Mouse (Mus musculus) heart, embryonic 14.5 days (tissue): ENCODE measurements at regions not wholly inside any gene's neighbourhood (a gene's known extent, or its start where the extent isn't known, plus 50 kb on each side); places are given as distances from the start of the nearest gene placed in this dataset.

Source experiments
- ATAC-seq: fragments of 200-750 bp; cut with Nextera tagmentation; 2 replicates; pipeline ENCODE4 v1.8.0; 2017; ENCODE audit warnings: low read depth, moderate TSS enrichment; ENCODE audit not compliant: insufficient number of reproducible peaks, insufficient read depth, low FRiP score
- H3K27ac ChIP-seq, 2 experiments: fragments of 200-500 bp in 1 of 2; fragments of 300-500 bp in 1 of 2; sonication (generic) in 1 of 2; replicated peaks in 1 of 2; 2 replicates each; pipeline ENCODE4 v1.5.1; 2012 to 2014; ENCODE audit warnings: low read depth in 2 of 2, low read length in 2 of 2, control low read depth in 1 of 2, mild to moderate bottlenecking in 1 of 2, mixed read lengths in 1 of 2; ENCODE audit not compliant: control insufficient read depth in 1 of 2, insufficient read depth in 1 of 2
- H3K27me3 ChIP-seq: fragments of 300-500 bp; sonication (generic); 2 replicates; pipeline ENCODE4 v1.6.1; 2014; ENCODE audit warnings: mild to moderate bottlenecking, low read length, control low read depth; ENCODE audit not compliant: control insufficient read depth, insufficient read depth
- H3K36me3 ChIP-seq: fragments of 300-500 bp; sonication (generic); 2 replicates; pipeline ENCODE4 v1.6.1; 2014; ENCODE audit warnings: mild to moderate bottlenecking, control low read depth, low read length, mixed read lengths; ENCODE audit not compliant: control insufficient read depth, insufficient read depth
- H3K4me1 ChIP-seq, 2 experiments: fragments of 200-500 bp in 1 of 2; fragments of 300-500 bp in 1 of 2; sonication (generic) in 1 of 2; 2 replicates each; pipeline ENCODE4 v1.6.1; 2012 to 2014; ENCODE audit warnings: low read length in 2 of 2, control low read depth in 1 of 2, mixed read lengths in 1 of 2; ENCODE audit not compliant: control insufficient read depth in 2 of 2, insufficient read depth in 2 of 2
- H3K4me2 ChIP-seq: fragments of 300-500 bp; sonication (generic); 2 replicates; pipeline ENCODE4 v1.6.1; 2014; ENCODE audit warnings: mild to moderate bottlenecking, low read length
- H3K4me3 ChIP-seq, 2 experiments: fragments of 200-500 bp in 1 of 2; fragments of 300-500 bp in 1 of 2; sonication (generic) in 1 of 2; 2 replicates each; pipeline ENCODE4 v1.5.1; 2012 to 2014; ENCODE audit warnings: low read length in 2 of 2, mild to moderate bottlenecking in 2 of 2, control low read depth in 1 of 2, low read depth in 1 of 2, moderate library complexity in 1 of 2; ENCODE audit not compliant: control insufficient read depth in 1 of 2, insufficient read depth in 1 of 2
- H3K9ac ChIP-seq: fragments of 300-500 bp; sonication (generic); 2 replicates; pipeline ENCODE4 v1.6.1; 2014; ENCODE audit warnings: mild to moderate bottlenecking, low read length
- H3K9me3 ChIP-seq: fragments of 300-500 bp; sonication (generic); 2 replicates; pipeline ENCODE4 v1.6.1; 2016; ENCODE audit warnings: low read length, control low read depth; ENCODE audit not compliant: control insufficient read depth
- WGBS: fragments of 180-500 bp; shearing (Covaris S2); extraction: QIAGEN DNeasy Blood & Tissue Kit; methylation state at CpG from one replicate; pipeline ENCODE4 v1.1.7; 2014; 5-methylcytosine and 5-hydroxymethylcytosine counted together

DNA sequence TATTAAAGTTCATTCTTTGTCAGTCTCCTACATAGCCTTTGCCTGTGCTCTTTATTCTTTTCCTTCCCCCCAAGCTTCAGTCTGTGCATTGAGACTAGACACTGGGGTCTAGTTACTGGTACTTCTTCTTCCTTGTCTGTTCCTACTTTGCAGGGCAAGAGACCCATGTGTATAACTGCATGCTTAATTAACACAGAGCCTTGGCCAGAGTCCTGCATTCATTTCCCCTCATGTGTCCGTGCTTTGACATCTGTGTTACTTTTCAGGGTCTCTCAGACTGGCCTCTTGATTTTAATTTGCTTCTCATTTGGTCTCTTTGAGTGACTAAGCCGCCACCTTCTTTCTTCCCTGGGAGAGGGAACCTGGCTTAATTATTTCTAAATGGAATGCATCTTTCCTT is 208.4 kb upstream of the Ldb2 start:
- H3K9ac ChIP-seq = no peak overlapping the region
- no peaks in the 10 kb centered on the region for H3K27me3 ChIP-seq
- no peak overlapping the region for H3K4me2 ChIP-seq
- no peaks in the 10 kb centered on the region for H3K4me1 ChIP-seq
- no peaks in the 10 kb centered on the region for H3K36me3 ChIP-seq
- ATAC-seq = no peak
- H3K9me3 ChIP-seq = no peaks in the 10 kb centered on the region
- no peak overlapping the region for H3K4me3 ChIP-seq
- 60% methylated on average over 2 of the region's 2 CpGs for WGBS
- no peak overlapping the region for H3K27ac ChIP-seq

DNA sequence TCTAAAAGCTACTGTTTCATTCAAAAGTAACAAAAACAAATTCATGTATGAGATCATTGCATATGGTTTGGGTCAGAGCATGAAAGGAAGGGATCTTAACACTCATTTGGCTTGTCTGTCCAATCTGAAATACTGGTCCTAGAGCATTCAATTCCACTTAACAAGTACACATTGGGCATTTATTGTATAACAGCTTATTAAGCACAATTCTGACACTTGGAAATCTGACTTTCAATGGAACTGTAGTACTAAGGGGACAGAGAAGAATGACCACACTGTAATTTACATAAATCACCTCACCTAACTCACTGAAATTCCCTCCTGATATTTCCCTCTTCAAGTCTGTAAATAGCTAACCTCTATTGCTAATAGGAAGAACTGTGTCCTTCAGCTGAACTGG is 201.5 kb upstream of the Ldb2 start:
- Histone ChIP-seq H3K4me1 (no peaks in the 10 kb centered on the region), H3K9me3 (no peaks in the 10 kb centered on the region), H3K4me3 (no peak overlapping the region), H3K9ac (no peak overlapping the region), H3K4me2 (no peak overlapping the region), H3K27ac (no peak overlapping the region), H3K36me3 (no peaks in the 10 kb centered on the region), H3K27me3 (no peaks in the 10 kb centered on the region)
- no peak for ATAC-seq

DNA sequence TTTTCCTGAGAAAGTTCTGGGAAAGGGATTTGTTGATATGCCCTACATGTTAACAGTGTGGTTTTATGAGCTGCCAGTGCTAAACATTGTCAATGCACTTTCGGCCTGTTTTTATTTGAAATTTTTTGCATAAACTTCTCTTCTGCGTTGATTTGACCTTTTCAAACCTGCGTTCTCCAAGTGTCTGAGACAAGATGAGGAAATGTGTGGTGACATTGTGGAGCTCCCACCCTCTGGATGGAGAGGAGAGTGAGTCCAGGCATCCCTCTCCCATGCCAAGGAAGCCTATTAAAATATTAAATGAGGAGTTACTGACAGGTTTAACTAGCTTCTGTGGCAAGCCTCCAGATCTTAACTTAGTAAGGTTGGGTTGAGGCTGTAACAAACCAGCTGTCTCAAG is 199.6 kb upstream of the Ldb2 start:
- no peak overlapping the region for H3K27ac ChIP-seq
- H3K27me3 ChIP-seq = no peaks in the 10 kb centered on the region
- WGBS = 73% methylated on average over 3 of the region's 3 CpGs
- H3K9ac ChIP-seq = no peak overlapping the region
- H3K4me3 ChIP-seq = no peak overlapping the region
- no peaks in the 10 kb centered on the region for H3K36me3 ChIP-seq
- no peaks in the 10 kb centered on the region for H3K4me1 ChIP-seq
- H3K4me2 ChIP-seq = no peak overlapping the region
- ATAC-seq = no peak
- H3K9me3 ChIP-seq = no peaks in the 10 kb centered on the region

DNA sequence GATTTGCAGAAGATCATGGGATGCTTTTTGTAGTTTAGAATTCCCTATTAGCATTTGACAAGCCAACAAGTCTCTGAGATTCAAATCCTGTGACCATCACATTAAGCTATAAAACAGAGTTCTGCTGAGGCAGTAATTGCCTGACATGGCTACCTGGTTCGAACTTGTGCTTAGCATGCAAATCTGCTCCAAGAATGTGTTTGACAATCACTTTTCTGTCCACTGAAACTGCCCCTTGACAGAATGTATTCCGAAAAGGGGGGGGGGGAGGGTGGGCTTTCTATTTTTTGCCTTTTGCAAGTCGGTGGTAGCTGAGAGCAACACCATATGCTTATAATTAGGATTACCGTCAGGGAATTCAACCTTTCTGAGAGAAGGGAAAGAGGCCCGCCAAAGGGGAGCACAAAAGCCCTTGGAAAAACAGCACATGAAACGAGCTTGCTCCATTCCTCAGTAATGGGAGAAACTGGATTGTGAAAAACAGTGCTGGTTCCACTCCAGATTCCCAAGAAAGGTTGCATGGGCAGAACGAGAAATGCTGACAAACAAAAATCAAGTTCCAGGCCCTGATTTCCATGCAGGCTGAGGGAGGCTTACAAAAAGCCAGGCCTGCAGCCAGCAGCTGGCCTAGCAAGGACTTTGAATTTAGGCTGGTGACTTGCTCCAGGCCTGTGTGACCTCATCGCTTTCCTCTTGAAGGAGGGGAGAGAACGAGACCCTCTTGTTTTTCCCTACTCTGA is 176.1 kb upstream of the Ldb2 start:
- Histone ChIP-seq H3K36me3 (no peaks in the 10 kb centered on the region), H3K27ac (peak overlapping the region in 1 of 2 experiments; percentile 44; a peak in 1 of 4 replicates), H3K9ac (no peak overlapping the region), H3K4me2 (no peak overlapping the region), H3K27me3 (no peaks in the 10 kb centered on the region), H3K4me3 (no peak overlapping the region), H3K9me3 (no peaks in the 10 kb centered on the region), H3K4me1 (peaks cover 0 to 4% of the 10 kb centered on the region in 2 experiments; a peak in 2 of 4 replicates)
- 40% methylated on average over 9 of the region's 9 CpGs for WGBS
- no peak for ATAC-seq

GRCm38 (mm10) chr5:44943023-44943921 is 143.8 kb upstream of the Ldb2 start:
- no peak overlapping the region for H3K4me2 ChIP-seq
- H3K4me1 ChIP-seq = no peaks in the 10 kb centered on the region; a peak in 1 of 4 replicates
- 0 out of 2 replicates have a peak, but pooled peaks cover 3% of the 10 kb centered on the region for H3K9me3 ChIP-seq
- no peak overlapping the region for H3K27ac ChIP-seq
- H3K27me3 ChIP-seq = no peaks in the 10 kb centered on the region
- WGBS = 44% methylated on average over 7 of the region's 7 CpGs
- no peak overlapping the region for H3K9ac ChIP-seq
- H3K36me3 ChIP-seq = no peaks in the 10 kb centered on the region
- no peak for ATAC-seq
- H3K4me3 ChIP-seq = no peak overlapping the region

GRCm38 (mm10) chr5:44942575-44942974 is 143.1 kb upstream of the Ldb2 start:
- H3K27ac ChIP-seq = no peak overlapping the region
- no peak overlapping the region for H3K9ac ChIP-seq
- H3K4me1 ChIP-seq = no peaks in the 10 kb centered on the region; a peak in 1 of 4 replicates
- no peaks in the 10 kb centered on the region for H3K27me3 ChIP-seq
- WGBS = 60% methylated on average over 2 of the region's 2 CpGs
- no peaks in the 10 kb centered on the region for H3K36me3 ChIP-seq
- no peak for ATAC-seq
- 0 out of 2 replicates have a peak, but pooled peaks cover 3% of the 10 kb centered on the region for H3K9me3 ChIP-seq
- no peak overlapping the region for H3K4me2 ChIP-seq
- no peak overlapping the region for H3K4me3 ChIP-seq

GRCm38 (mm10) chr5:44925476-44925875 is 126.0 kb upstream of the Ldb2 start:
- no peaks in the 10 kb centered on the region for H3K27me3 ChIP-seq
- no peaks in the 10 kb centered on the region for H3K9me3 ChIP-seq
- no peak overlapping the region for H3K4me2 ChIP-seq
- no peak for ATAC-seq
- H3K4me3 ChIP-seq = no peak overlapping the region
- H3K9ac ChIP-seq = no peak overlapping the region
- H3K4me1 ChIP-seq = no peaks in the 10 kb centered on the region
- no peaks in the 10 kb centered on the region for H3K36me3 ChIP-seq
- no peak overlapping the region for H3K27ac ChIP-seq
- WGBS = 36% methylated on average over 2 of the region's 2 CpGs
